Mouse (Mus musculus): Measurements from ENCODE around the gene Gad2. TPM values are rescaled to one million over a fixed set of nuclear protein-coding genes. Genes with fewer than 3 reads are reported as not detected.
"Not testable (repeated sequence)": the region's sequence is repeated elsewhere in the genome, so short reads cannot be mapped to it uniquely, and the experiment has no call there.

The Gad2 gene
- total and polyA plus RNA-seq, 3 experiments = 0.04 TPM; not detected in 2

GRCm38 (mm10) chr2:22589382-22590205 is 32.4 kb upstream of the Gad2 start:
- H3K9me3 ChIP-seq (replicated peaks; ENCODE audit: low read length); dilution Hi-C loops (cut with MboI; ENCODE audit: extremely low pct_ligation_motif_present, extremely low pct_unique_long_range_greater_than_20kb, low sequenced_read_pairs); H3K4me3 ChIP-seq (replicated peaks in 1 of 3; ENCODE audit: low read depth in 2 of 3, low read length in 2 of 3, poor library complexity in 1 of 3); DNase-seq (ENCODE audit: extremely low read depth); H3K27me3 ChIP-seq (replicated peaks); H3K27ac ChIP-seq (ENCODE audit: insufficient read depth, low read depth); in situ Hi-C loops (cut with MboI; ENCODE audit: low pct_ligation_motif_present, low pct_unique_long_range_greater_than_20kb, low sequenced_read_pairs); H3K9ac ChIP-seq (ENCODE audit: insufficient read depth, low read depth); H3K36me3 ChIP-seq (replicated peaks in 1 of 2; ENCODE audit: control insufficient read depth in 1 of 2, insufficient read depth in 1 of 2, low read length in 1 of 2); H3K4me2 ChIP-seq (ENCODE audit: insufficient read depth, low read depth, poor library complexity, severe bottlenecking); H3K79me2 ChIP-seq (replicated peaks; ENCODE audit: control insufficient read depth, extremely low read depth, insufficient read depth, poor library complexity, severe bottlenecking); H3K4me1 ChIP-seq (ENCODE audit: control insufficient read depth in 1 of 2, insufficient read depth in 2 of 2): not testable (repeated sequence)

GRCm38 (mm10) chr2:22590206-22590490 is 31.9 kb upstream of the Gad2 start:
- H3K4me3 ChIP-seq (replicated peaks in 1 of 3; ENCODE audit: low read depth in 2 of 3, low read length in 2 of 3, poor library complexity in 1 of 3) = no peak overlapping the region
- no peak for TF ChIP-seq RCOR1 (conservative IDR thresholded peaks at IDR 0.05; ENCODE audit: low read depth, low read length)
- in situ Hi-C loops (cut with MboI; ENCODE audit: low pct_ligation_motif_present, low pct_unique_long_range_greater_than_20kb, low sequenced_read_pairs) (no loop called here), dilution Hi-C loops (cut with MboI; ENCODE audit: extremely low pct_ligation_motif_present, extremely low pct_unique_long_range_greater_than_20kb, low sequenced_read_pairs) (no loop called here)
- no peaks in the 10 kb centered on the region for H3K9me3 ChIP-seq (replicated peaks; ENCODE audit: low read length)
- no peak for DNase-seq (ENCODE audit: extremely low read depth)
- no peaks in the 10 kb centered on the region for H3K79me2 ChIP-seq (replicated peaks; ENCODE audit: control insufficient read depth, extremely low read depth, insufficient read depth, poor library complexity, severe bottlenecking)
- no peaks in the 10 kb centered on the region for H3K36me3 ChIP-seq (replicated peaks in 1 of 2; ENCODE audit: control insufficient read depth in 1 of 2, insufficient read depth in 1 of 2, low read length in 1 of 2)
- H3K9ac ChIP-seq (ENCODE audit: insufficient read depth, low read depth) = no peak overlapping the region
- no peak overlapping the region for H3K4me2 ChIP-seq (ENCODE audit: insufficient read depth, low read depth, poor library complexity, severe bottlenecking)
- H3K4me1 ChIP-seq (ENCODE audit: control insufficient read depth in 1 of 2, insufficient read depth in 2 of 2) = no peaks in the 10 kb centered on the region
- H3K27me3 ChIP-seq (replicated peaks) = no peaks in the 10 kb centered on the region
- no peak overlapping the region for H3K27ac ChIP-seq (ENCODE audit: insufficient read depth, low read depth)

GRCm38 (mm10) chr2:22617951-22618350 is 4.1 kb upstream of the Gad2 start:
- H3K4me2 ChIP-seq (ENCODE audit: insufficient read depth, low read depth, poor library complexity, severe bottlenecking) = no peak overlapping the region
- no peak for DNase-seq (ENCODE audit: extremely low read depth)
- dilution Hi-C loops (cut with MboI; ENCODE audit: extremely low pct_ligation_motif_present, extremely low pct_unique_long_range_greater_than_20kb, low sequenced_read_pairs) (no loop called here), in situ Hi-C loops (cut with MboI; ENCODE audit: low pct_ligation_motif_present, low pct_unique_long_range_greater_than_20kb, low sequenced_read_pairs) (no loop called here)
- no peaks in the 10 kb centered on the region for H3K4me1 ChIP-seq (ENCODE audit: control insufficient read depth in 1 of 2, insufficient read depth in 2 of 2)
- no peaks in the 10 kb centered on the region for H3K36me3 ChIP-seq (replicated peaks in 1 of 2; ENCODE audit: control insufficient read depth in 1 of 2, insufficient read depth in 1 of 2, low read length in 1 of 2)
- H3K27ac ChIP-seq (ENCODE audit: insufficient read depth, low read depth) = no peak overlapping the region
- no peak overlapping the region for H3K9ac ChIP-seq (ENCODE audit: insufficient read depth, low read depth)
- TF ChIP-seq USF1 (IDR thresholded peaks at IDR 0.05; ENCODE audit: low read depth, low read length) (no peak), JUN (IDR thresholded peaks at IDR 0.05; ENCODE audit: insufficient read depth, low read depth, low read length) (no peak), SMC3 (IDR thresholded peaks at IDR 0.05; ENCODE audit: low read depth, low read length) (no peak), TCF12 (IDR thresholded peaks at IDR 0.05; ENCODE audit: low read depth, low read length) (no peak), RAD21 (IDR thresholded peaks at IDR 0.05; ENCODE audit: low read depth, low read length) (no peak)
- H3K4me3 ChIP-seq (replicated peaks in 1 of 3; ENCODE audit: low read depth in 2 of 3, low read length in 2 of 3, poor library complexity in 1 of 3) = no peak overlapping the region
- no peaks in the 10 kb centered on the region for H3K27me3 ChIP-seq (replicated peaks)
- peaks cover 3% of the 10 kb centered on the region for H3K9me3 ChIP-seq (replicated peaks; ENCODE audit: low read length)
- H3K79me2 ChIP-seq (replicated peaks; ENCODE audit: control insufficient read depth, extremely low read depth, insufficient read depth, poor library complexity, severe bottlenecking) = no peaks in the 10 kb centered on the region

Data from CH12.LX (cell line).